9 mouse cellular contexts compared by ENCODE assay signal in genomic region chr17:56625495-56625894, GRCm38 (mm10). TPM values are rescaled to one million over a fixed set of nuclear protein-coding genes. Genes with fewer than 3 reads are reported as not detected.
A peak's percentile ranks its signal among the peaks of the same experiment; 100 is the strongest.
DNase-seq lines count a peak whose midpoint lies in the region; ATAC-seq lines count a peak whose summit lies in the region.
"Had no signal": no experiment of that assay in that cellular context is flagged by ENCODE, and none has a peak within 500 bp of the region (broad histone marks: within the 10 kb centered on the region; RNA-seq: fewer than 3 reads in every experiment).

No protein-coding gene starts in this region.

- H3K9ac ChIP-seq in heart, embryonic 14.5 days (ENCODE audit: low read length), result peak overlapping the region; percentile 95; the same call in 1 of the 2 replicates
- H3K9ac ChIP-seq in hindbrain, embryonic 14.5 days, result no peak overlapping the region
- H3K9ac ChIP-seq in midbrain, embryonic 13.5 days (replicated peaks), result no peak overlapping the region

- no peaks in the 10 kb centered on the region for H3K9me3 ChIP-seq in heart, embryonic 14.5 days (ENCODE audit: control insufficient read depth, low read length)
- no peaks in the 10 kb centered on the region for H3K9me3 ChIP-seq in hindbrain, embryonic 14.5 days (ENCODE audit: control insufficient read depth, low read length)
- no peaks in the 10 kb centered on the region for H3K9me3 ChIP-seq in midbrain, embryonic 13.5 days

- no peaks in the 10 kb centered on the region for H3K27me3 ChIP-seq in heart, embryonic 14.5 days (ENCODE audit: control insufficient read depth, insufficient read depth, low read length)
- H3K27me3 ChIP-seq in hindbrain, embryonic 14.5 days (ENCODE audit: control insufficient read depth, insufficient read depth, low read length), result no peaks in the 10 kb centered on the region
- peaks cover 4% of the 10 kb centered on the region; the same call in 1 of the 2 replicates for H3K27me3 ChIP-seq in midbrain, embryonic 13.5 days

- DNase-seq in heart, adult 8-10 months (ENCODE audit: low spot score), result no peak
- peak; percentile 35 for DNase-seq in NIH3T3 (ENCODE audit: low read depth)
- no peak for DNase-seq in hindbrain, embryonic 14.5 days (ENCODE audit: low spot score)
- no peak for DNase-seq in frontal cortex, postnatal 25 days (ENCODE audit: low spot score in 2 of 2)
- no peak for DNase-seq in thymus, postnatal 14 days
- DNase-seq in thymus, postnatal 25 days, result no peak

- peak overlapping the region in 1 of 2 experiments; percentile 94; a peak in 2 of 4 replicates for H3K4me3 ChIP-seq in heart, embryonic 14.5 days (ENCODE audit: control insufficient read depth in 1 of 2, insufficient read depth in 1 of 2, low read depth in 1 of 2, low read length in 2 of 2)
- H3K4me3 ChIP-seq in hindbrain, embryonic 14.5 days (replicated peaks; ENCODE audit: low read length), result peak overlapping the region; percentile 61; the same call in 1 of the 2 replicates
- peak overlapping the region; percentile 90 for H3K4me3 ChIP-seq in midbrain, embryonic 13.5 days (replicated peaks)

- H3K27ac ChIP-seq in heart, embryonic 14.5 days (replicated peaks in 1 of 2; ENCODE audit: control insufficient read depth in 1 of 2, insufficient read depth in 1 of 2, low read depth in 2 of 2, low read length in 2 of 2), result no peak overlapping the region
- no peak overlapping the region for H3K27ac ChIP-seq in hindbrain, embryonic 14.5 days
- H3K27ac ChIP-seq in midbrain, embryonic 13.5 days, result no peak overlapping the region

- H3K4me2 ChIP-seq in heart, embryonic 14.5 days (ENCODE audit: low read length), result peak overlapping the region; percentile 96
- peak overlapping the region; percentile 67 for H3K4me2 ChIP-seq in hindbrain, embryonic 14.5 days (replicated peaks)
- H3K4me2 ChIP-seq in midbrain, embryonic 13.5 days (replicated peaks), result peak overlapping the region; percentile 93; the same call in 1 of the 2 replicates

- 35% methylated on average over 3 of the region's 3 CpGs for WGBS in heart, embryonic 14.5 days
- 89% methylated on average over 3 of the region's 3 CpGs for WGBS in hindbrain, embryonic 14.5 days
- 93% methylated on average over 3 of the region's 3 CpGs for WGBS in midbrain, embryonic 13.5 days

- H3K36me3 ChIP-seq in heart, embryonic 14.5 days (ENCODE audit: control insufficient read depth, insufficient read depth, low read length), result peaks cover 34% of the 10 kb centered on the region
- peaks cover 30% of the 10 kb centered on the region for H3K36me3 ChIP-seq in hindbrain, embryonic 14.5 days (replicated peaks; ENCODE audit: control insufficient read depth, insufficient read depth)
- peaks cover 38% of the 10 kb centered on the region for H3K36me3 ChIP-seq in midbrain, embryonic 13.5 days

- no peak for ATAC-seq in heart, embryonic 14.5 days (ENCODE audit: insufficient number of reproducible peaks, insufficient read depth, low FRiP score, low read depth)
- ATAC-seq in hindbrain, embryonic 14.5 days (ENCODE audit: low FRiP score), result no peak
- no peak for ATAC-seq in midbrain, embryonic 13.5 days

- peaks cover 10 to 20% of the 10 kb centered on the region in 2 experiments for H3K4me1 ChIP-seq in heart, embryonic 14.5 days (ENCODE audit: control insufficient read depth in 2 of 2, insufficient read depth in 2 of 2, low read length in 2 of 2)
- peaks cover 17% of the 10 kb centered on the region for H3K4me1 ChIP-seq in hindbrain, embryonic 14.5 days (replicated peaks; ENCODE audit: control insufficient read depth, insufficient read depth, low read length)
- H3K4me1 ChIP-seq in midbrain, embryonic 13.5 days (replicated peaks), result peaks cover 27% of the 10 kb centered on the region

RNA-seq across cellular contexts. Expression of gene Lonp1, which starts 1.2 kb away (rescaled TPM):
- 58.6 and 59.0 TPM in 2 replicates for polyA plus RNA-seq in heart, embryonic 14.5 days (2014; fragmentation: Nextera tagmentation; extraction: Ambion mirVana)
- 100 to 1,000 TPM; 124 to 136 (median 125) TPM for total RNA-seq in heart, adult 8-10 months (2022)
- polyA plus RNA-seq in hindbrain, embryonic 14.5 days (2014; fragmentation: Nextera tagmentation; extraction: Ambion mirVana), result 45.0 and 45.4 TPM in 2 replicates
- 40.9 and 43.4 TPM in 2 replicates for polyA plus RNA-seq in midbrain, embryonic 13.5 days (2015; fragmentation: Nextera tagmentation; extraction: Ambion mirVana)

RNA-seq across cellular contexts. Expression of gene Catsperd, which starts 2.4 kb away (rescaled TPM):
- 0.46 and 0.50 TPM in 2 replicates for polyA plus RNA-seq in heart, embryonic 14.5 days (2014; fragmentation: Nextera tagmentation; extraction: Ambion mirVana)
- total RNA-seq in heart, adult 8-10 months (2022), result under 1 TPM in 2 of 4 experiments, not detected in 2; 0.16 TPM
- polyA plus RNA-seq in hindbrain, embryonic 14.5 days (2014; fragmentation: Nextera tagmentation; extraction: Ambion mirVana), result 1.2 and 1.5 TPM in 2 replicates
- 1.8 and 2.0 TPM in 2 replicates for polyA plus RNA-seq in midbrain, embryonic 13.5 days (2015; fragmentation: Nextera tagmentation; extraction: Ambion mirVana)
- total RNA-seq: hematopoietic stem cell, adult 5-6 weeks had no signal

RNA-seq across cellular contexts. Expression of gene Rpl36, which starts 12.3 kb away (rescaled TPM):
- 1,567 and 1,751 TPM in 2 replicates for polyA plus RNA-seq in heart, embryonic 14.5 days (2014; fragmentation: Nextera tagmentation; extraction: Ambion mirVana)
- 100 to 1,000 TPM; 697 to 769 (median 735) TPM for total RNA-seq in heart, adult 8-10 months (2022)
- polyA plus RNA-seq in hindbrain, embryonic 14.5 days (2014; fragmentation: Nextera tagmentation; extraction: Ambion mirVana), result 1,005 and 1,263 TPM in 2 replicates
- polyA plus RNA-seq in midbrain, embryonic 13.5 days (2015; fragmentation: Nextera tagmentation; extraction: Ambion mirVana), result 1,197 and 1,215 TPM in 2 replicates

RNA-seq across cellular contexts. Expression of gene 2410015M20Rik, which starts 15.9 kb away (rescaled TPM):
- polyA plus RNA-seq in heart, embryonic 14.5 days (2014; fragmentation: Nextera tagmentation; extraction: Ambion mirVana), result 390 and 398 TPM in 2 replicates
- 100 to 1,000 TPM; 313 to 386 (median 356) TPM for total RNA-seq in heart, adult 8-10 months (2022)
- 179 and 193 TPM in 2 replicates for polyA plus RNA-seq in hindbrain, embryonic 14.5 days (2014; fragmentation: Nextera tagmentation; extraction: Ambion mirVana)
- polyA plus RNA-seq in midbrain, embryonic 13.5 days (2015; fragmentation: Nextera tagmentation; extraction: Ambion mirVana), result 198 and 199 TPM in 2 replicates

RNA-seq across cellular contexts. Expression of gene Safb, which starts 40.9 kb away (rescaled TPM):
- 52.9 and 58.9 TPM in 2 replicates for polyA plus RNA-seq in heart, embryonic 14.5 days (2014; fragmentation: Nextera tagmentation; extraction: Ambion mirVana)
- total RNA-seq in heart, adult 8-10 months (2022), result 10 to 100 TPM; 55.6 to 70.7 (median 66.7) TPM
- polyA plus RNA-seq in hindbrain, embryonic 14.5 days (2014; fragmentation: Nextera tagmentation; extraction: Ambion mirVana), result 75.7 and 75.8 TPM in 2 replicates
- polyA plus RNA-seq in midbrain, embryonic 13.5 days (2015; fragmentation: Nextera tagmentation; extraction: Ambion mirVana), result 112 and 127 TPM in 2 replicates
